Mouse (Mus musculus) cerebellum, adult 2 months (tissue): ENCODE data around the gene Car5a.

Experiments
- CTCF ChIP-seq: fragments of 200-500 bp; IDR thresholded peaks from 2 replicates; pipeline ENCODE4 v1.5.1; 2011; ENCODE audit warnings: low read depth, mild to moderate bottlenecking, control low read depth, low read length, moderate library complexity, borderline replicate concordance; ENCODE audit not compliant: insufficient read depth
- POLR2A ChIP-seq: fragments of 200-500 bp; IDR thresholded peaks from 2 replicates; pipeline ENCODE4 v1.6.1; 2011; ENCODE audit warnings: low read length, control low read depth, borderline replicate concordance; ENCODE audit not compliant: insufficient read depth

- TF ChIP-seq POLR2A (no peak), CTCF (no peak)
Measured at GRCm38 (mm10) chr8:121921582-121921981, 23.1 kb downstream of the Car5a start.
